Mouse (Mus musculus): ENCODE data around the gene AL731706.1. TPM values are rescaled to one million over a fixed set of nuclear protein-coding genes. Genes with fewer than 3 reads are reported as not detected.
"Not testable (repeated sequence)": the region's sequence is repeated elsewhere in the genome, so short reads cannot be mapped to it uniquely, and the experiment has no call there.

The AL731706.1 gene
- polyA plus RNA-seq, 1 experiment from 2014 or later = 24.2 TPM

DNA sequence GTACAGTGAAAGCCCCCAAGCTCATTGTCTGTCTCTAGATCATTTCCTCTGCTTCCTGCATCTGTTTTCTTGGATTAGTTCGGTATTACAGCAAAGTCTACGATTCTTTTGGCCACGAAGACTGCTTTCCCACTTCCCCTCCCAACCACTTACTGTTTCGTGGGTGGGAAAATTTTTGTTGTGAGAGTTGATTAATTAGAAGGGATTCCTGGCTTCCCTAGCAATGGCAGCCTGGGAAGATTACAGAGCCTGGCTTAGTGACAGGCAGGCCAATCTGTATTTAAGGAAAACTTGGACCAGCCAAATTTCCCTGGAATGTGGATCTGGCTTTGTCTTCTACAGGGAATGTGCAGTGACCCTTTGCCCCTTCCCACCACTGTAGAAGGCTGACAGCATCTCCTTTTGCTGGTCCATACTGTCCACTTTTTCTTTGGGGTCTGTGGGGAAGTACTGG is 20.8 kb upstream of the AL731706.1 start:
- H3K36me3 ChIP-seq (ENCODE audit: control insufficient read depth, insufficient read depth, low read length) = no peaks in the 10 kb centered on the region
- H3K9me3 ChIP-seq (ENCODE audit: control insufficient read depth, low read length) = no peaks in the 10 kb centered on the region
- no peaks in the 10 kb centered on the region for H3K27me3 ChIP-seq (replicated peaks; ENCODE audit: control insufficient read depth, insufficient read depth, low read length)
- H3K4me2 ChIP-seq = no peak overlapping the region
- DNase-seq (ENCODE audit: low spot score) = no peak
- 40% methylated on average over 4 of the region's 4 CpGs for WGBS
- H3K4me1 ChIP-seq (replicated peaks; ENCODE audit: control insufficient read depth, insufficient read depth, low read length) = peaks cover 5% of the 10 kb centered on the region
- no peak overlapping the region for H3K9ac ChIP-seq (ENCODE audit: low read depth, low read length)
- H3K27ac ChIP-seq (ENCODE audit: low read depth, low read length) = no peak overlapping the region
- H3K4me3 ChIP-seq (ENCODE audit: low read depth, low read length) = no peak overlapping the region
- no peak for ATAC-seq (replicated peaks; ENCODE audit: low FRiP score)

DNA sequence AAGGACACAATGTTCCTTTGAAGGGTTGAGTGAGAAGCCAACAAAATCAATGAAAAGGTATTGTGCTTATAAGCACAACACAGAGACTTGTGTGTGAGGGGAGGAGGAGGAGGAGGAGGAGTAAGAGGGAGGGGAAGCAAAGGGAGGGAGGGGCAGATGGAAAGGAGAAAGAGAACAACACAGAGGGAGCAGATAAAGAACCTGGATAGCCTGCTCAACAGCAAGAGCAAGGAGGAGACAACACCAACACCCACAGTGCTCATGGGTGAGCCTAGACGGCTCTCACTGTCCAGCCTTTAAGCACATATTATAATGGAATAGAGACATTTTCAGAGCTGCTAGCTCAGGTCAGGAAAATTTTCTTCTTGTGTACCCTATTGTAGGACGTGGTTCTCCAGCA is 18.1 kb upstream of the AL731706.1 start:
- Histone ChIP-seq H3K27me3 (replicated peaks; ENCODE audit: control insufficient read depth, insufficient read depth, low read length) (no peaks in the 10 kb centered on the region), H3K36me3 (ENCODE audit: control insufficient read depth, insufficient read depth, low read length) (peaks cover 7% of the 10 kb centered on the region; the same call in 1 of the 2 replicates), H3K27ac (ENCODE audit: low read depth, low read length) (no peak overlapping the region), H3K4me2 (no peak overlapping the region), H3K9ac (ENCODE audit: low read depth, low read length) (no peak overlapping the region), H3K4me1 (replicated peaks; ENCODE audit: control insufficient read depth, insufficient read depth, low read length) (peaks cover 5% of the 10 kb centered on the region), H3K9me3 (ENCODE audit: control insufficient read depth, low read length) (no peaks in the 10 kb centered on the region), H3K4me3 (ENCODE audit: low read depth, low read length) (no peak overlapping the region)
- DNase-seq (ENCODE audit: low spot score) (no peak), ATAC-seq (replicated peaks; ENCODE audit: low FRiP score) (peak; percentile 79)
- 69% methylated on average over 2 of the region's 2 CpGs for WGBS

GRCm38 (mm10) chr2:136908596-136908995 is 17.4 kb upstream of the AL731706.1 start:
- no peak overlapping the region for H3K27ac ChIP-seq (ENCODE audit: low read depth, low read length)
- H3K9me3 ChIP-seq (ENCODE audit: control insufficient read depth, low read length) = no peaks in the 10 kb centered on the region
- H3K4me1 ChIP-seq (replicated peaks; ENCODE audit: control insufficient read depth, insufficient read depth, low read length) = peaks cover 5% of the 10 kb centered on the region
- ATAC-seq (replicated peaks; ENCODE audit: low FRiP score) (no peak), DNase-seq (ENCODE audit: low spot score) (no peak)
- H3K4me2 ChIP-seq = no peak overlapping the region
- H3K4me3 ChIP-seq (ENCODE audit: low read depth, low read length) = no peak overlapping the region
- H3K9ac ChIP-seq (ENCODE audit: low read depth, low read length) = no peak overlapping the region
- WGBS = 87% methylated on average over 3 of the region's 3 CpGs
- no peaks in the 10 kb centered on the region for H3K27me3 ChIP-seq (replicated peaks; ENCODE audit: control insufficient read depth, insufficient read depth, low read length)
- peaks cover 7% of the 10 kb centered on the region; the same call in 1 of the 2 replicates for H3K36me3 ChIP-seq (ENCODE audit: control insufficient read depth, insufficient read depth, low read length)

- no peaks in the 10 kb centered on the region for H3K36me3 ChIP-seq (ENCODE audit: control insufficient read depth, insufficient read depth, low read length)
- H3K4me1 ChIP-seq (replicated peaks; ENCODE audit: control insufficient read depth, insufficient read depth, low read length) = peaks cover 9% of the 10 kb centered on the region
- no peak overlapping the region for H3K27ac ChIP-seq (ENCODE audit: low read depth, low read length)
- H3K9me3 ChIP-seq (ENCODE audit: control insufficient read depth, low read length) = no peaks in the 10 kb centered on the region
- H3K4me2 ChIP-seq = no peak overlapping the region
- ATAC-seq (replicated peaks; ENCODE audit: low FRiP score) = no peak
- DNase-seq (ENCODE audit: low spot score) = no peak
- WGBS = 78% methylated on average over 2 of the region's 2 CpGs
- no peaks in the 10 kb centered on the region for H3K27me3 ChIP-seq (replicated peaks; ENCODE audit: control insufficient read depth, insufficient read depth, low read length)
- H3K4me3 ChIP-seq (ENCODE audit: low read depth, low read length) = no peak overlapping the region
- no peak overlapping the region for H3K9ac ChIP-seq (ENCODE audit: low read depth, low read length)
Measured at GRCm38 (mm10) chr2:136896131-136896530, 4.9 kb upstream of the AL731706.1 start.

- H3K4me3 ChIP-seq (ENCODE audit: low read depth, low read length) = no peak overlapping the region
- ATAC-seq (replicated peaks; ENCODE audit: low FRiP score) = no peak
- WGBS = 61% methylated on average over 2 of the region's 2 CpGs
- peaks cover 13% of the 10 kb centered on the region for H3K4me1 ChIP-seq (replicated peaks; ENCODE audit: control insufficient read depth, insufficient read depth, low read length)
- no peaks in the 10 kb centered on the region for H3K27me3 ChIP-seq (replicated peaks; ENCODE audit: control insufficient read depth, insufficient read depth, low read length)
- H3K9ac ChIP-seq (ENCODE audit: low read depth, low read length) = no peak overlapping the region
- H3K9me3 ChIP-seq (ENCODE audit: control insufficient read depth, low read length) = no peaks in the 10 kb centered on the region
- no peak overlapping the region for H3K27ac ChIP-seq (ENCODE audit: low read depth, low read length)
- no peak for DNase-seq (ENCODE audit: low spot score)
- H3K4me2 ChIP-seq = no peak overlapping the region
- H3K36me3 ChIP-seq (ENCODE audit: control insufficient read depth, insufficient read depth, low read length) = no peaks in the 10 kb centered on the region
Measured at GRCm38 (mm10) chr2:136894494-136894893, 3.3 kb upstream of the AL731706.1 start.

DNA sequence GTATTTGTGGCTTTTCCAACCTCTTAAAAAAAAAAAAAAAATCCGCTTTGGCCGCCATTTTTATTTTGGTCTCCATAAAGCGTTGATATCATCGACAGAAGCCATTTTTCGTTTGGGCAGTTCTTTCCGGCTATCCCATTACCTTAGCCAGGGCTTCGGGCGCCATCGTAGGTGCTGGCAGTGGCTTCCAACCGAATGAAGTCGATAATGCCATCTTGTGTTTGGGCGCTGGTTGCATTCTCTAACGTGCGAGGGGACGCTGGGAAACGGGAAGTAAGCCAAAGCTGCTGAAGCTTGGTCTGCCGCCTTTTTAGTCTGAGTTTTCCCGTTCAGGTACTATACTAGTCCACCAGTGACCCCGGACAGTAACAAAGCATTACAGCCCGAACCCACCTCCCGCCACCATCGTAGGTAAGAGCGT is 772 bp upstream of the AL731706.1 start:
- WGBS = under 1% methylated on average over 23 of the region's 23 CpGs
- Histone ChIP-seq H3K27ac (ENCODE audit: low read depth, low read length) (peak overlapping the region; percentile 65), H3K27me3 (replicated peaks; ENCODE audit: control insufficient read depth, insufficient read depth, low read length) (no peaks in the 10 kb centered on the region), H3K36me3 (ENCODE audit: control insufficient read depth, insufficient read depth, low read length) (no peaks in the 10 kb centered on the region), H3K4me3 (ENCODE audit: low read depth, low read length) (peak overlapping the region; percentile 82), H3K9ac (ENCODE audit: low read depth, low read length) (peak overlapping the region; percentile 70), H3K4me1 (replicated peaks; ENCODE audit: control insufficient read depth, insufficient read depth, low read length) (peaks cover 13% of the 10 kb centered on the region), H3K4me2 (peak overlapping the region; percentile 61), H3K9me3 (ENCODE audit: control insufficient read depth, low read length) (no peaks in the 10 kb centered on the region)
- ATAC-seq (replicated peaks; ENCODE audit: low FRiP score) = peak; percentile 76
- DNase-seq (ENCODE audit: low spot score) = peak; percentile 81

- Histone ChIP-seq H3K4me3 (ENCODE audit: low read depth, low read length) (peak overlapping the region; percentile 82), H3K27ac (ENCODE audit: low read depth, low read length) (peak overlapping the region; percentile 86), H3K4me2 (peak overlapping the region; percentile 52), H3K4me1 (replicated peaks; ENCODE audit: control insufficient read depth, insufficient read depth, low read length) (peaks cover 13% of the 10 kb centered on the region), H3K9ac (ENCODE audit: low read depth, low read length) (peak overlapping the region; percentile 85)
- WGBS = 5% methylated on average over 15 of the region's 15 CpGs
- not testable (repeated sequence) for DNase-seq (ENCODE audit: low spot score); H3K36me3 ChIP-seq (ENCODE audit: control insufficient read depth, insufficient read depth, low read length); H3K9me3 ChIP-seq (ENCODE audit: control insufficient read depth, low read length); H3K27me3 ChIP-seq (replicated peaks; ENCODE audit: control insufficient read depth, insufficient read depth, low read length)
- ATAC-seq (replicated peaks; ENCODE audit: low FRiP score) = peak; percentile 75
Measured at GRCm38 (mm10) chr2:136890716-136891067, 497 bp downstream of the AL731706.1 start.

DNA sequence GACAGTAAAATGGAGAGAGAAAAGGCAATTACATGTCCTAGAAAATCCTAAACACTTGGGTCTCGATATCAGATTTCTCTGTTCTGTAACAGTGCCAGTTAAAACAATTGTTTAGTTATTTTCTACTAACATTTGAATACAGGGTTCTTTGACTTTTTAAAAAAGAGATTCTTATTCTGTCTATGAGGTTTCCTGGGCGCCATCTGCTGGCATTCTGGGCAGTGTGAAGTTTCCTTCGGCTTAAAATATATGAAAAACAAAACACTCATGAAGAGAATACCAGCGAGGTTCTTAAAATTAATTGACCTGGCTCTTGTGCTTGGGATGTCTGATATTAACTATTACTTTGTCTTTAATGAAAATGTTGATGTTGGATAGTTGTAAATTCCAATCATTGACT is 4.3 kb downstream of the AL731706.1 start:
- 72% methylated on average over 4 of the region's 4 CpGs for WGBS
- H3K27me3 ChIP-seq (replicated peaks; ENCODE audit: control insufficient read depth, insufficient read depth, low read length) = no peaks in the 10 kb centered on the region
- H3K4me2 ChIP-seq = no peak overlapping the region
- H3K9ac ChIP-seq (ENCODE audit: low read depth, low read length) = no peak overlapping the region
- peaks cover 7% of the 10 kb centered on the region for H3K36me3 ChIP-seq (ENCODE audit: control insufficient read depth, insufficient read depth, low read length)
- no peak overlapping the region for H3K4me3 ChIP-seq (ENCODE audit: low read depth, low read length)
- no peak overlapping the region for H3K27ac ChIP-seq (ENCODE audit: low read depth, low read length)
- DNase-seq (ENCODE audit: low spot score) = no peak
- 0 out of 2 replicates have a peak, but pooled peaks cover 4% of the 10 kb centered on the region for H3K4me1 ChIP-seq (replicated peaks; ENCODE audit: control insufficient read depth, insufficient read depth, low read length)
- H3K9me3 ChIP-seq (ENCODE audit: control insufficient read depth, low read length) = no peaks in the 10 kb centered on the region
- no peak for ATAC-seq (replicated peaks; ENCODE audit: low FRiP score)

GRCm38 (mm10) chr2:136885579-136885978 is 5.6 kb downstream of the AL731706.1 start, which contains the start of gene AL731706.2:
Gene AL731706.2, minus strand, starts transcription at chr2:136885679.
- H3K9me3 ChIP-seq (ENCODE audit: control insufficient read depth, low read length) = no peaks in the 10 kb centered on the region
- no peak within 1 kb of the TSS for H3K9ac ChIP-seq (ENCODE audit: low read depth, low read length)
- H3K36me3 ChIP-seq (ENCODE audit: control insufficient read depth, insufficient read depth, low read length) = peaks cover 13% of the 10 kb centered on the region
- H3K4me2 ChIP-seq = no peak within 1 kb of the TSS
- H3K4me3 ChIP-seq (ENCODE audit: low read depth, low read length) = no peak within 1 kb of the TSS
- H3K27ac ChIP-seq (ENCODE audit: low read depth, low read length) = no peak within 1 kb of the TSS
- WGBS = 85% methylated on average over 2 of the region's 2 CpGs
- 0 out of 2 replicates have a peak, but pooled peaks cover 4% of the 10 kb centered on the region for H3K4me1 ChIP-seq (replicated peaks; ENCODE audit: control insufficient read depth, insufficient read depth, low read length)
- H3K27me3 ChIP-seq (replicated peaks; ENCODE audit: control insufficient read depth, insufficient read depth, low read length) = no peaks in the 10 kb centered on the region
- ATAC-seq (replicated peaks; ENCODE audit: low FRiP score) (no peak), DNase-seq (ENCODE audit: low spot score) (no peak)
